Mouse (Mus musculus) frontal cortex, postnatal 36 days (tissue): ENCODE measurements around the gene Exoc7.

ENCODE experiments used
- DNase-seq, 2 experiments: peaks; one replicate each; pipeline ENCODE4 v3.0.0; 2022; ENCODE audit warnings: low spot score in 2 of 2

Gene Exoc7

DNA sequence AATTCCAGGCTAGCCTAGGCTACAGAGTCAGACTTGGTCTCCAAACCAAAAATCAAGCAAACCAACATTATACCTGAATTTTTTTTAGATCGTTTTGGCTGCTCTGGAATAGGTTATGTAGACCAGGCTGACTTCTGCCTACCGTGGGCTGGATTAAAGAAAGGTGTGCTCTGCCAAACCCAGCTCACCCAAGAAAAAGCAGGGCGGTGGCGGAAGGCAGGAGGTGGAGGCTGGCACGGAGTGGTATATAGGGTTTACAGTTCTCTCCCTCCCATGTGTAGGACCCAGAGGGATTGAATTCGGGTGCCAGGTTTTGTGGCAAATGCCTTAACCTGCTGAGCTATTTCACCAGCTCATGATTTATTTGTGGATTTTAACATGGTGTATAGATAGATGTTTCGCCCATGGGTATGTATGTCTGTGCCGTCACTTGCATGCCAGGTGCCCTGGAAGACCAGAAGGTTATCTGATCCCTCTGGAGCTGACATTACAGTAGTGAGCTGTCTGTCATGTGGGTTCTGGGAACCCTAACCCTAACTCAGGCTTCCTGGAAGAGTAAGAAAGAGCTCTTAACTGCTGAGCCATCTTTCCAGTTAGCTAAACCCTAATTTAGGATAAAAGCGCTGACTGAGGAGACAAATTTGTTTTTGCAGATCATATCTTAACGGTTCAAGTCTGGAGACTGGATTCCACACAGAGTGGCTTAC, at the start of gene Exoc7:
Gene Exoc7 (minus strand): TSS at position 215 of the 707 bp plus-strand sequence.
- DNase-seq, result no peak

DNA sequence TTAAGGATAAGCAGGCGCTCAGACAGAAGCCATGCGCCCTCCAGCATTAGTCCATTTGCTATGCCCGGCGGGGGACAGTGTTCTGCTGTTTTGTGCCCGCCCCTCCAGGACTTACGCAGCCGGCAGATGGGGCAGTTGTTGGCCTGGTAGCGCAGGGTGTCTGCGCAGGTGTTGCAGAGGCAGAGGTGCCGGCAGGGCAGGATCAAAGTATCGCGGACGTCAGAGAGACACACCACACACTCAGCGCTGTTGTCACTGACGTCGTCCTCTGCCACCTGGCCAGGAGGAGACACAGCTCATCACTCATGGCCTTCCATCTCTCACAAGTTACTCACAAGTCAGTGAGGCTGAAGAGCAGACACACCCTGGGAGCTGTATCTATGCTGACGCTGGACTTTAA, 47.5 kb upstream of the Exoc7 start:
- no peak for DNase-seq

DNA sequence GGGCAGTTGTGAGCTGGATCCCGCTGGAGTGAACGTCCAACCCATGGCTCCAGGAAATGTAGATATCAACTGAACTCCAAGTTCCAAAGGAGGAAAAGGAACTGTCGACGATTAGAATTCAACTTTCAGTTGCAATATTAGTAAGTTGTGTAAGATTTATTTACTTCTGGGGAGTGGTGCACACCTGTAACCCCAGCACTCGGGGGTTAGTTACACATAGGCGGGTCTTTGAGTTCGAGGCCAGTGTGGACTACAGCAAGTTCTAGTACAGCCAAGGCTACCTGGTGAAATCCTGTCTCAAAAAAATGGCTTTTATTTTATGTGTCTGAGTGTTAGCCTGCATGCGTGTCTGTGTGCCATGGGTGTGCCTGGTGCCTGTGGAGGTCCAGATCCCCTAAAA, 46.5 kb upstream of the Exoc7 start:
- no peak for DNase-seq

DNA sequence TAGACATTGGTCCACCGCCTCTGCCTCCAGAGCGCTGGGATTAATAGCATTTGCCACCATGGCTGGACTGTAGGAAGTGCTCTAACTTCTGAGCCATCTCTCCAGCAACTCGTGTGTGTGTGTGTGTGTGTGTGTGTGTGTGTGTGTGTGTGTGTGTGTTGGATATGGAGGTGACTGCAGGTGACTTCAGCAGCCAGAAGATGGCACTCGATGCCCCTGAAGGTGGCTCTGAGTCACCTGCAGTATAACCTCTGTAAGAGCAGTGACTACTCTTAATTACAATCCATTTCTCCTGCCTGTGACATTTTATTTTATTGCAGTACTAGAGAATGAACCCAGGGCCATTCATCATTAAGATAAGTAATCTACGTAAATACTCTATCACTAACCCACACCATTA, 44.3 kb upstream of the Exoc7 start:
- no peak for DNase-seq

DNA sequence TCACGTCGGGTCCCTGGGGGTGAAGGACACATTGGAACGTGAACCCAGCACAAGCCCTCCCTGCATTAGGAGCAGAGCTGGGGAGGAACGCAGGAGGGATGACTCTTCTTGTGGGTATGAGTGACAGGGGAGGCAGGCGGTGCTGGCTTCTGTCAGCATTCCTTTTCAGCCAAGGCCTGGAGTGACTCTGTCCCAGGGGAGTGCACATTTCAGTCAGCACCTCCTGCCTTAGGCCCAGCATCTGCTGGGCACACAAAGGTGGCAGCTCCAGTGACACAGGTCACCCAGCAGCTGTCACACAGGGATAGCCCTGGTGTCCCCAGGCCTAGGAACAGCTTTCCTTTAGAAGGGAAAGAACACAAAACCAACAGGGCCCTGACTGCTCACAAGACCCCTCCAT, 40.9 kb upstream of the Exoc7 start:
- DNase-seq, result no peak

DNA sequence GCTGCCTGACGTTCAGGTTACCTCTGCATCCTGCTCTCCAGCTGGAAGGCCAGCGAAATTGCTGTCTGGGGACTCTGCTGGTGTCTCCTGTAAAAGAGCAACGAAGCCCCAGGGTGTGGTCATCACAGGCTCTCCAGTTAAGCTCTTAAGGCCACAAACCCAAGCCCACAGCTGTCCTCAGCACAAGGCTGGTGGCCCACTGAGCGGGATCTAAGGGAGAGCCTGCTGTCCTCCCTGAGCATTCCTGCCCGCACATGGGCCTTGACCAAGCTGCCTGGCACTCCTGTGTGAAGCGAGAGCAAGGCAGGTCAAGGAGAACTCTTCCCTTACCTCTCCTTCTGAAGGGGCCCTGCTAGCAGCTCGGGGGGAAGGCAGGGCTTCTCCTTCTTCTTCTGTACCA, 40.0 kb upstream of the Exoc7 start:
- DNase-seq, result no peak

DNA sequence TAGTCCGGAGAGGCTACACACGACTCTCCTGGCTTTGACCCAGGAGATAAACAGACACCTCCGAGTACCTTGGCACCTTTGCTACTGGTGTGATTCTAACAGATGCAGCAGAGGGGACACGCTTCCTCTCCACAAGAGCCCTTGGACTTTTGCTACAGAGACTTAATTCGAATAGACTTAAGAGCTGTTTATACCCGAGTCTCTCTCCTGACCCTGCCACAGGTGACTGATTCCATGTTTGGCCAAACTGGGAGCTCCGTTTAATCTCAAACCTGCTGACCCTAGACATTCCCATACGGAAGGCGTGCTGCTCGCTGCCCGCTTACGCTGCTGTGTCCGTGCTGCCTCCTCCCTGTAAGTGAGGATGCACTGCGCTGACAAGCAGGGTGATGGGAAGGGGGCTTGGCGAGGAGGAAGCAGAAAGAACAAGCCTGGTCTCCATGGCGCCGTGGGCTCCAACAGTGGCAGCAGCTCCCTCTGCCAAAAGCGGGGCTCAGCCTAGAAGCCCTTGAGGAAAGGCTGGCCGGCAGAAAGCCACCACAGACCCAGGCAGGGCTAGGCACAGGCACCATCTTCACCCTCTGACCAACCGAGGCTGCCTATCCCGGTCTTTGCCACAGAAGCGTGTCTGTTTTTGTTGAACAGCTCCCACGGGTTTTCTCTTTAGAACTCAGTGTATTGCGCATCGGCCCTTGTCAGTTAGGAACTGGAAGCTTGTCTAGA, 35.2 kb upstream of the Exoc7 start:
- DNase-seq, result no peak

DNA sequence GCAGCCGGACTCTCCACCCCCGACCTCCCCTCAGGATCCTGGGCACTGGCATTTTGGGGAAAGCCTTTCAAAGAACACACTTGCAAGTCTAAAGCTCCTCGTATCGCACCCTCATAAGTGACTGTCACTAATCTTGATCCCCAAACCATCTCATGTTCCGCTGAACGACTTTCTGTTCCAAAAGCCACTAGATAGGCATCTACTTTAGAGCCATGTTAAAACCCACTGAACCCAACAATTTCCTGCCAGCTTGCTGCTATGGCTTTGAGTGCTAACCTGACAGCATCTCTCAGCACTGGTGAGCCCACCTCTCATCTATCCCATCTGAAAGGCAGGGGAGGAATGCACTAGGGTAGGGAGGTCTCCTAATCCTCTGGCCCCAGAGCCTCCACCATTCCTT, 30.5 kb upstream of the Exoc7 start:
- DNase-seq, result no peak

DNA sequence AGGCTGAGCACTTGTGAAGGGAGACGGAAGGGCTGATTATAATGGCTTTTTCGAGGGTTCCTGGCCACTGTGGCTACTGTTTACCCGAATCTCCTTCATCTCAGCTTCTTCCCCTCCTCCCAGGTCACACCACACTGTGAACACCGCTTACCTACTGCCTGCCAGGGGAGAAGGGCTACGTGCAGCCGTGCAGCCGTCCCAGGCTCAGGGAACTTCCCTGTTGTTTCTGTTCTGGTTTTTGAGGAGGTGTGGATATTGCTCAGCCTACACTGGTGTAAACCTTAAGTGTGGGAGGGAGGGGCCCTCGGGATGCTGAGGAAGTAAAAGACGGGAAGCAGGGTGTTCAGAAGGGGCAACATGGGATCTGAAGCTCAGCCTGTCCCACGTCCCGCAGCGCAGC, 30.0 kb upstream of the Exoc7 start:
- DNase-seq, result no peak

DNA sequence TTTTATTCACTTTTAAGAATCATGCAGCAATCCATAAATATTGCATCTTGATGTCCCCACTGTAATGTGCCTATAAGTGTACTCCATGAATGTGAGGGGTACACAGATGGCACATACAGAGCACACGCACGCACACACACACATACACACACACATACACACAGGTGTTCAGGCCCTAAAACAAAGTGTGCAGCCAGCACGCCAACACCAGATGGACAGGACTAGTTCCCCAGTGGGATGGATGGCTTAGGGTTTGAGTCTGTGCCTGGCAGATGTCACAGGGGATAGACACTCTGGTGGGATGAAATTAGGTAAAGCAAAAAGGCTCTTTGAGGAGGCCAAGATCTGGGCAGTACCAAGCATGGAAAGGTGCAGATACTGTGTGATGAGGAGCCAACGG, 29.4 kb upstream of the Exoc7 start:
- DNase-seq, result no peak

DNA sequence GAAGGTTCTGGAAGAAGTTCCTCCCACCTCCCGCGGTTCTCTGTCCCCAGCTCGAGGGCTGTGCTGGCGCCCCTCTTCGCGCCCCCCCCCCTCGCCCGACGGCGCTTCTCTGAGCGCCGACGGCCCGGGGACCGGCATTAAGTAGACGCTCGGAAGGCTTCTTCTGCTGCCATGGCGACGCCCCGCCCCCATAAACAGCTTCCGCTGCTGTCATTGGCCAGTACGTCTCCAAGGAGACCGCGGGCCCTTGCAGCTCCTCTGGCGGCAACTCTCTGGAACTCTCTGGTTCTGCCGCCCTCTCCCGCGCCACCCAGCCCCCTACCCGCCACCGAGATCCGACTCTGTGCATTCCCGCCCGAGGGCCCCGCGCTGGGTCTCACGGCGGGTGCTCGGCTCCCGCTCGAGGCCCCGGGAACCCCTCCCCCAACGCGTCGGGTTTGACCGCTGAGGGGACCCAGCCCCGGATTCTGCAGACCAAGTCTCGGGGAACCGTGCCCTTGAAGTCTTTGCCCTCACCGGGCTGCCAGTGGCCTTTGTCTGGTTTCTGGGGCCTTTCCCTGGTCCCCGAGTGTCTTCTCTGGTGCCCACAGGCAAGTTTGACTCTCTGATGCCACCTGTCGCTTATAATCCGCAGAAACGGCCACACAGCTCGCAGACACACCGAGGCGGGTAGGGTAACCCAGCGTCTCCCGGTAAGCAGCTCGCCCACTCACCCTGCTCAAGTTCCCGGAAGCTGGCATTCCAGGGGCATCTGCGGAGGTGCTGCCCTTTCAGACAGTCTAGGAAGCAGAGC, 28.4 kb upstream of the Exoc7 start, which contains the start of gene Foxj1:
Gene Foxj1 (minus strand): TSS at position 156 of the 793 bp plus-strand sequence.
- DNase-seq, result peak; percentile 97 to 98

DNA sequence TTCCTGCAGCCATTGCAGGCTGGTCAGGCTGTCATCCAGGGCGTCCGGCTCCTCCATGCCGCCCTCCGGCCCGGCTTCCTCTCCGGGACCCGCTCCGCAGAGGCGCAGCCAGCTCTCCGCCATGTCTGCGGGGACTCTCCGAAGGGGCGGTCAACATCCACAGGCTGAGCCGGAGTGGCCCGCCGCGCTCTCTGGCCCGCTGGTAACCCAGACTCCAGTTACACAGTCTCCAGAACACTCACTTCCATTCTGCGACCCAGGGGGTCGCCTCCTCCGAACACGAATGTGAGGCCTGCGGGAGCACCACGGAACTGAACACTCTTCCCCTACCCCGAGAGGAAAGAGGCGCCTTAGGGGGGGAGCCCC, 27.4 kb upstream of the Exoc7 start:
- no peak for DNase-seq

DNA sequence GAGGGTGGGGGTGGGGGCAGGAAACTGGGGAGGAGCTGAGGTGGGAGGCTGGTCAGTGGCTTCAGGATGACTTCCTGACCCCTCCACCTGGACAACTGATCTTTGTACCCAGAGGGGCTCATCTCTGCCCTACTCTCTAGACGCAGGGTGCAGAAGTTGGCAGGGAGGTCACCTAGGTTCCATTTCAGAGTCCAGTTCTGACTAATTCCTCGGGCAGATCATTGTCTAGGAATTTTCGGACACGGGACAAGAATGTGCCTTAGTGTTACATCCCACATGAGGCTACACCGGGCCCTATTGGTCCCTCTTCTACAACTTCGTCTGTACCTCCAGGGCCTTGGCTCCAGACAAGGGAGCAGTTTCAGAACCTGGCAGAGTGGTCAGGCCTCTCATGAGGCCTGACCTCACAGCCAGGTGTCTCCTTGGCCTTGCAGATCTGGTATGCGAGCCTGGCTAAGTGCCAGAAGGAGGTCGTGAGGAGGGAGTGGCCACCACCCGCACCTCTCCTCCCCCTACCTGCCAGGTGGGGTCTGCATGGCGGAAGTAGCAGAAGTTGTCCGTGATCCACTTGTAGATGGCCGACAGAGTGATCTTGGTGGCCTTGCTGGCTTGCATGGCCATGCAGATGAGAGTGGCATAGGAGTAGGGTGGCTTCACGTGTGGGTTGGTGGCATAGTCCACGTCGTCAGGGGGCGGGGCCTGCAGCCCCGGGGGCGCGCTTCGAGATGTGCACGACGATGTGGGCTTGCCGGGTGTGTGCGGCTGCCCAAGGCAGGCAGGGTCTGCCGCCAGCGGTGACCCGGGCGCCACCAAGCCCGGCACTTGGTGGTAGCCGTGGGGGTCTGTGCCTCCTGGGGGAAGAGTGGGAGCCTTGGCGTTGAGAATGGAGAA, 26.7 kb upstream of the Exoc7 start:
- DNase-seq, result no peak

DNA sequence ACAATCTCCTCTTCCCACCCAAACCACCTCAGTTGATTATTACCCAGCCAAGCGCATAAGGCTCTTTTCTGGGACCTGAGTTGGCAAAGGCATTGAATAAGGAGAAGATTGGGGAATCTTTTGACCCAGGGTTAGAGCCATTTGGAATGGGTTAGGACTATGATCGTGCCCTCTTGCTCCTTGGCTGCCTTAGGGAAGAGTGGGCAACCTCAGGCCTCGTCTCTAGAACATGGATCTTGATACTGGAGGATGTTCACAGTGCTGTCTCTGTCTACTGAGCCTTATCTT, 25.9 kb upstream of the Exoc7 start:
- no peak for DNase-seq

DNA sequence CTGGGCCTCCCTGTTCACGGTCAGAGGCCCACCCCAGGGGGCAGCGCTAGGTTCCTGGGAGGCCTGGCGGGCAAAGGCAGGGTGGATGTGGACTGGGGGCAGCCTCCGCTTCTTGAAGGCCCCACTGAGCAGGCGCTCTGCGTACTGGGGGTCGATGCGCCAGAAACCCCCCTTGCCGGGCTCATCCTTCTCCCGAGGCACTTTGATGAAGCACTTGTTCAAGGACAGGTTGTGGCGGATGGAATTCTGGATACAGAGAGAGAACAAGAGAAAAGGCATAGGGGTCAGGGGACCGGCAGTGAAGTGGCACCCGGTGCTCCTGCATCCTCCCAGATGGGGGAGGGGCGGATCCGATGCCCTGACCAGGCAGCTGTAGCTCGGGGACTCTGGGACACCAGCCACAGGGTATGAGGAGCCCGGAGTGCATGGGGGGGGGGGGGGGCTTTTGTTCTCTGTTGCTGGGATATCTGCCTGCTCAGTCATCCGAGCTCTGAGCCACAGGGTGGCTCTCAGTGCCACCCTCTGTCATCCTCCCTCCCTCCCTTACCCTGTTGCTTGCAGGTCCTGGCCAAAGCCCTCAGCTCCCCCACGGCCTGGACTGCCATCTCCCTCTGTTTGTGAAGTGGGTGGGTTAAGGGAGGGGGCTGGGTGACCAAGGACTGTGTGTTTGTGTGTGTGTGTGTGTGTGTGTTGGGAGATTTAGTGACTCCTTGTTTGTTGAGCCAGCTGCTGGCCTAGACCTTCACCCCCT, 25.4 kb upstream of the Exoc7 start:
- no peak for DNase-seq

DNA sequence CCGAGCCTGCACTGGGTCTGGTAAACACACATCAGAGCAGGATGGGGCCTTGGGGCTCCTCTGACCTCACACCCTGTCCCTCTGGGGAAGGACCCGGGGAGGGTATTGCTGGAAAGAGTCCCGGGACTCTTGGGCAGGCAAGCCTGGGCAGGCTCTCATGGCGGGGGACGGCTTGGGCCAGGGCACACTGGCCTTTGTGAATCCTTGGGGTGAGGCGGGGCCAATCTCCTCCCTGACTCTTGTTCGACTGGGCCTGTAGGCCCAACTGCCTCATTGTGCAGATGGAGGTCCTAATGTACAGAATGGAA, 23.1 kb upstream of the Exoc7 start:
- no peak for DNase-seq

DNA sequence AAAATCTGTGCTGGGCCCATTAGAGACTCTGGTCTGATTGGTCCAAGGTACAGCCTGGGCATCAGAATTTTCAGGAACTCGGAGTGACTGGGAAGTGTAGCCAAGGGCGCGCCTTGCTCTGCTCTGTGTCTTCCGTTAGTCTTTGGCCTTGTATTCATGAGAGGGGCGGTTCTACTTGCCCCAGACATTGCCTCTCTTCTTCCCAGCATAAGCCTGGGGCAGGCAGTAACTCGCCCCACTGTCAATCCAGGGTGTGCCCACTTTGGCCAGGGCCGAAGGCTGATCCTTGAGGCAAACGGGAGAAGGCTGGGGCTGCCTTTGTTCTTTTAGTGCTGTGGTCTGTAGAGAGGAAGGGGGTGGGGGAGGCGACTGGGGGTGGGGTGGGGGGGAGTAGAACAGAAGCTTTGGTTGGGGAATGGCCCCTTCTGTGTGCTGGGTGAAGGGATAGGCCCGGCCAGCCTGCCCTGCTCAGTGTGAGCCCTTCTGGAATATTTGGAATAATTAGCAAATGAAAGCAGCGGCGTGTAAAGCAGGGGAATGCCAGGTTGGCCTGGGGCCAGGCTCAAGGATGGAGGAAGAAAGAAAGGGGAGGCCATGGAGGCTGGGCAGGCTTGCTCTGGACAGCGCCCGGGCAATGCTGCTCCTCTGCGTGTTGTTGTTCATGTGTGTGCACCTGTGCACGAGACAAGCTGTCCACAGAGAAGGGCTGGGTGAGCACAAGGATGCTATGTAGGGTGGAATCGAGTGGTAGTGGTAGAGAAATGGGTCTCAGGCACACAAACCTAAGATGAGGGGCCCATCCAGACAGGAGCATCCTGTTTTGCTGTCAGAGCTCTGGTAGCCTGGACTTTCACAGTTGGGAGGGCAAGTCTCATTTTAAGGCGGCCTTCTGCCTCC, 22.5 kb upstream of the Exoc7 start:
- DNase-seq, result no peak

DNA sequence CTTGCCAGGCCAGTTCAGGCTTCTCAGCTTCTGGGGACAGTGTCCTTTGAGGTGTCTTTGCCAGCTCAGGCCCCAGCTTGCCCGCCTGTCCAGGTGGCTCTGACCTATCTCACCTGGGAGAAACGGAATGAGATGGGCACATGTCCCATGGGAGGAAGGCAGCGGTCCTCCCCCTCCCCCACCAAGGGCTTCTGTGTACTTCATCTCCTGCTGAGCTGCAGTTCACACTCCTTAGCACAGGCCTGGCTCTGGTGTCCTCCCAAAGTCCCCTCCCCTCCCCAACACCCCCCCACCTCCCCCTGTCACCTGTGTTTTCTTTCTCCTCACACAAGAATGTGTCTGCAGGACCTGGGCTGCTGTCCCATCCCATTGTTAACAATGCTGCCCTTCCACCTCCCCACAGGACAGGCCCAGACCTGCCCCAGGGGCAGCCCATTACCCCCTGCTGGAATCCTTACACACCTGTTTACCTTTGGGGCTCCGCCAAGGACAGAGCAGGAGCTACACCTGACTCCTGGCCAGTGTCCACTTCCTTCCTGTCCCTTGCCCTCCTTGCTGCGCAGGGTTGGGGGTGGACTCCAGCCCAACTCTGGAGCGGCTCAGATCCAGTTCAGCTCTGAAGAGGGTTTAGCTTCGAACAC, 20.1 kb upstream of the Exoc7 start:
- DNase-seq, result no peak

DNA sequence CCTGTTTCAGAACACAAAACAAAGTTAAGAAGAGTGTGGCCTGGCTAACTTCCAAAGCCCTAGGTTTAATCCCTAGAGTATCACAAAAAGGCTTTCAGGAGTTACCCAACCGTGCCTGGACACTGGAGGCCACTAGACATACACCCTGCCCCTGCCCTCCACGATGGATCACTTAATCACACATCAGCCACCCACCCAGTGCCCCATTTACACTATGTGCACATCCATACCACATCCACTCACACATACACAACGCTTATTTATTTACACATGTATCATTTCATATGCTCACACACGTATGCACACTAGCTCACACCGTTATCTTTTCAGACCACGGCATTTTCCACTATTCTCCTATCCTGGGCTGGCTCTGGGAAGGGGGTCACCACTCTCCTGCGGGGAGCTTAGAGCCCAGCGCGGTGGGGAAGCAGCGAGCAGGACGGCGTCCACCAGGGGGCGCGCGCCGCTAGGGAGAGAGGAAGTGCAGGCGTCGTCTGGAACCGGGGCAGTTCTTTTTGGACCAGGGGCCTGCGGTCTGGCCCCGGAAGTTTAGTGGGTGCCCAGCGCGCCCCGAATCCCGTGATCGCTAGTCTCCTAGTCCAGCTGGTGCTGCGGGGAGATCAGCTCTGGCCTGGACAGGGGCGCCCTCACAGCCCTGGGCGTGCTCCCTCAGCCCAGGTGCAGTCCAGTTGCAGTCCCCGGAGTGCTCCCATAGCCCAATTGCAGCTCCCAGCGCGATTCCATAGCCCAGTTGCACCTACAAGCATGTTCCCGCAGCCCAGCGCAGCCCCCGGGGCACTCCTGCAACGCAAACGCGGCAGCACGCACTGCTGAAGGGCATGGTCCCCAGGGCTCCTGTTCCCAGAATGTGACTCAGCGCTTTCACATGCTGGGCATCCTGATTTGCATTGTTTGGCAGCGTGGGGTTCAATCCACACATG, 12.0 kb upstream of the Exoc7 start:
- peak; percentile 81 to 86 for DNase-seq
